Mouse (Mus musculus) heart, adult 2 months (tissue): ENCODE results near the gene Olfr370. TPM values are rescaled to one million over a fixed set of nuclear protein-coding genes. Genes with fewer than 3 reads are reported as not detected.

Experiments
- DNase-seq, 2 experiments: peaks; one replicate each; pipeline ENCODE4 v3.0.0; 2021
- H3K27ac ChIP-seq: fragments of 200-600 bp; 2 replicates; pipeline ENCODE4 v1.8.1; 2022
- H3K27me3 ChIP-seq: fragments of 200-500 bp; 2 replicates; pipeline ENCODE4 v1.6.1; 2012; ENCODE audit warnings: mild to moderate bottlenecking, low read length, inconsistent platforms, mixed read lengths; ENCODE audit not compliant: control insufficient read depth, insufficient read depth
- H3K36me3 ChIP-seq: fragments of 200-500 bp; 2 replicates; pipeline ENCODE4 v1.6.1; 2012; ENCODE audit warnings: low read length, inconsistent platforms; ENCODE audit not compliant: control insufficient read depth, insufficient read depth
- H3K4me1 ChIP-seq: fragments of 200-500 bp; 2 replicates; pipeline ENCODE4 v1.6.1; 2011; ENCODE audit warnings: low read length; ENCODE audit not compliant: control insufficient read depth, insufficient read depth
- H3K4me3 ChIP-seq: fragments of 200-600 bp; 2 replicates; pipeline ENCODE4 v1.8.1; 2022
- H3K79me2 ChIP-seq: fragments of 200-500 bp; replicated peaks from 2 replicates; pipeline ENCODE4 v1.6.1; 2012; ENCODE audit warnings: mild to moderate bottlenecking, inconsistent platforms, low read length, moderate library complexity, mixed read lengths; ENCODE audit not compliant: control insufficient read depth, insufficient read depth
- H3K9ac ChIP-seq: fragments of 200-500 bp; 2 replicates; pipeline ENCODE4 v1.6.1; 2012; ENCODE audit warnings: low read depth, mild to moderate bottlenecking, control low read depth, inconsistent platforms, low read length, mixed read lengths
- CTCF ChIP-seq: fragments of 200-600 bp; IDR thresholded peaks from 2 replicates; pipeline ENCODE4 v1.8.1; 2022; ENCODE audit warnings: antibody characterized with exemption, mild to moderate bottlenecking, moderate library complexity
- EP300 ChIP-seq: fragments of 200-500 bp; IDR thresholded peaks from 2 replicates; pipeline ENCODE4 v1.6.1; 2011; ENCODE audit warnings: low read depth, low read length, control low read depth; ENCODE audit not compliant: insufficient read depth
- POLR2A ChIP-seq: fragments of 200-500 bp; IDR thresholded peaks from 2 replicates; pipeline ENCODE4 v1.6.1; 2011; ENCODE audit warnings: mild to moderate bottlenecking, low read depth, low read length, control low read depth; ENCODE audit not compliant: insufficient read depth
- WGBS: fragments of 180-500 bp; shearing (Covaris S2); methylation state at CpG from one replicate; pipeline ENCODE4 v1.1.7; 2018; 5-methylcytosine and 5-hydroxymethylcytosine counted together
- intact Hi-C: fragments of 180-260 bp; cut with DNase I; formaldehyde crosslinking; loops from one replicate; pipeline ENCODE4 v1.15.1; 2025
- polyA plus RNA-seq: library from polyadenylated mRNA; depleted of rRNA; stranded (reverse); fragments of >200 nt; gene quantifications from 2 replicates; pipeline ENCODE4 v1.2.3, GENCODE M21; 2012; rRNA removed
- total RNA-seq, 2 experiments: library from RNA; stranded (reverse); gene quantifications; 2 replicates each; pipeline ENCODE4 v1.2.3; 2021

Gene Olfr370
- total and polyA plus RNA-seq, 3 experiments, result not detected

- Histone ChIP-seq H3K9ac (peak overlapping the region; percentile 87), H3K4me3 (peak overlapping the region; percentile 61), H3K36me3 (peaks cover 4% of the 10 kb centered on the region), H3K4me1 (no peaks in the 10 kb centered on the region; the same call in 1 of the 2 replicates), H3K27me3 (no peaks in the 10 kb centered on the region), H3K79me2 (0 out of 2 replicates have a peak, but pooled peaks cover 1% of the 10 kb centered on the region), H3K27ac (peak overlapping the region; percentile 67)
- DNase-seq, result no peak
- 4% methylated on average over 22 of the region's 22 CpGs for WGBS
- intact Hi-C loops, result loop anchor here (1.0 to 5.0 kb wide), 3 partner anchors 14 to 261 kb away; partner anchors contain the start of genes Elmod2 and Tecr
- TF ChIP-seq POLR2A, result no peak
- TF ChIP-seq CTCF, result no peak
- no peak for TF ChIP-seq EP300
These were observed 58.0 kb downstream of the Olfr370 start for GRCm38 (mm10) chr8:83593325-83594166.

- Histone ChIP-seq H3K27ac (peak overlapping the region; percentile 67), H3K79me2 (0 out of 2 replicates have a peak, but pooled peaks cover 1% of the 10 kb centered on the region), H3K4me1 (no peaks in the 10 kb centered on the region; the same call in 1 of the 2 replicates), H3K27me3 (no peaks in the 10 kb centered on the region), H3K9ac (peak overlapping the region; percentile 87), H3K4me3 (peak overlapping the region; percentile 61), H3K36me3 (peaks cover 4% of the 10 kb centered on the region; the same call in 1 of the 2 replicates)
- peak; percentile 92 to 97 for DNase-seq
- intact Hi-C loops, result loop anchor here (1.0 to 5.0 kb wide), 2 partner anchors 13 to 262 kb away; partner anchors contain the start of genes Elmod2 and Tecr
- WGBS, result under 1% methylated on average over 43 of the region's 43 CpGs
- TF ChIP-seq POLR2A, result peak; percentile 78
- peak; percentile 58; the same call in 1 of the 2 replicates for TF ChIP-seq EP300
- no peak for TF ChIP-seq CTCF
These were observed 58.8 kb downstream of the Olfr370 start for GRCm38 (mm10) chr8:83594167-83595049.

Other genes with a start within 250 kb of the Olfr370 start
- 10 to 100 TPM; 11.1 to 18.1 TPM for gene Ucp1, start 245.4 kb upstream of the Olfr370 start, total RNA-seq
- gene Ucp1, start 245.4 kb upstream of the Olfr370 start, polyA plus RNA-seq, result 145 and 236 TPM in 2 replicates
- 1 to 10 TPM; 7.7 to 8.3 TPM for gene Elmod2, start 203.3 kb upstream of the Olfr370 start, total RNA-seq
- gene Elmod2, start 203.3 kb upstream of the Olfr370 start, polyA plus RNA-seq, result 2.7 and 5.9 TPM in 2 replicates
- gene Mgat4d, start 187.3 kb upstream of the Olfr370 start, total RNA-seq, result not detected
- gene Mgat4d, start 187.3 kb upstream of the Olfr370 start, polyA plus RNA-seq, result not detected in 2 replicates
- not detected for gene Clgn, start 145.9 kb upstream of the Olfr370 start, total RNA-seq
- 0.08 and 0.12 TPM in 2 replicates for gene Clgn, start 145.9 kb upstream of the Olfr370 start, polyA plus RNA-seq
- gene Scoc, start 77.4 kb upstream of the Olfr370 start, total RNA-seq, result 10 to 100 TPM; 52.3 TPM
- gene Scoc, start 77.4 kb upstream of the Olfr370 start, polyA plus RNA-seq, result 14.0 and 25.9 TPM in 2 replicates
- 100 to 1,000 TPM; 620 to 733 TPM for gene Ndufb7, start 30.9 kb downstream of the Olfr370 start, total RNA-seq
- 1,081 and 1,159 TPM in 2 replicates for gene Ndufb7, start 30.9 kb downstream of the Olfr370 start, polyA plus RNA-seq
- 100 to 1,000 TPM; 445 to 505 TPM for gene Tecr, start 72.2 kb downstream of the Olfr370 start, total RNA-seq
- gene Tecr, start 72.2 kb downstream of the Olfr370 start, polyA plus RNA-seq, result 772 and 935 TPM in 2 replicates
- gene Dnajb1, start 72.4 kb downstream of the Olfr370 start, total RNA-seq, result 10 to 100 TPM; 11.3 to 16.8 TPM
- 13.4 and 17.4 TPM in 2 replicates for gene Dnajb1, start 72.4 kb downstream of the Olfr370 start, polyA plus RNA-seq
- gene Gipc1, start 116.9 kb downstream of the Olfr370 start, total RNA-seq, result 10 to 100 TPM; 23.8 to 25.6 TPM
- gene Gipc1, start 116.9 kb downstream of the Olfr370 start, polyA plus RNA-seq, result 22.3 and 27.7 TPM in 2 replicates
- under 1 TPM; 0.37 to 0.39 TPM for gene Ptger1, start 130.9 kb downstream of the Olfr370 start, total RNA-seq
- gene Ptger1, start 130.9 kb downstream of the Olfr370 start, polyA plus RNA-seq, result 0.41 and 0.79 TPM in 2 replicates
- 10 to 100 TPM; 51.1 to 55.6 TPM for gene Pkn1, start 163.4 kb downstream of the Olfr370 start, total RNA-seq
- 53.7 and 59.5 TPM in 2 replicates for gene Pkn1, start 163.4 kb downstream of the Olfr370 start, polyA plus RNA-seq
- gene Ddx39, start 179.4 kb downstream of the Olfr370 start, total RNA-seq, result 10 to 100 TPM; 15.7 to 17.7 TPM
- gene Ddx39, start 179.4 kb downstream of the Olfr370 start, polyA plus RNA-seq, result 18.0 and 27.3 TPM in 2 replicates
- 10 to 100 TPM; 44.6 to 46.4 TPM for gene Adgre5, start 205.5 kb downstream of the Olfr370 start, total RNA-seq
- 73.1 and 73.9 TPM in 2 replicates for gene Adgre5, start 205.5 kb downstream of the Olfr370 start, polyA plus RNA-seq